Mouse (Mus musculus) sigmoid colon, adult 10 weeks (tissue): ENCODE results near the gene Stat5a. TPM values are rescaled to one million over a fixed set of nuclear protein-coding genes. Genes with fewer than 3 reads are reported as not detected.

Experiments
- polyA plus RNA-seq: library from polyadenylated mRNA; stranded (reverse); fragments of 350-450 nt; fragmentation: Illumina TruSeq; extraction: RNeasy Lipid Tissue Mini Kit (QIAGEN cat#74804); gene quantifications from one replicate; pipeline ENCODE4 v1.2.3, GENCODE M21; 2014; ENCODE audit warnings: low read depth, low replicate concordance

Stat5a gene
- polyA plus RNA-seq: 1.9 TPM

DNA sequence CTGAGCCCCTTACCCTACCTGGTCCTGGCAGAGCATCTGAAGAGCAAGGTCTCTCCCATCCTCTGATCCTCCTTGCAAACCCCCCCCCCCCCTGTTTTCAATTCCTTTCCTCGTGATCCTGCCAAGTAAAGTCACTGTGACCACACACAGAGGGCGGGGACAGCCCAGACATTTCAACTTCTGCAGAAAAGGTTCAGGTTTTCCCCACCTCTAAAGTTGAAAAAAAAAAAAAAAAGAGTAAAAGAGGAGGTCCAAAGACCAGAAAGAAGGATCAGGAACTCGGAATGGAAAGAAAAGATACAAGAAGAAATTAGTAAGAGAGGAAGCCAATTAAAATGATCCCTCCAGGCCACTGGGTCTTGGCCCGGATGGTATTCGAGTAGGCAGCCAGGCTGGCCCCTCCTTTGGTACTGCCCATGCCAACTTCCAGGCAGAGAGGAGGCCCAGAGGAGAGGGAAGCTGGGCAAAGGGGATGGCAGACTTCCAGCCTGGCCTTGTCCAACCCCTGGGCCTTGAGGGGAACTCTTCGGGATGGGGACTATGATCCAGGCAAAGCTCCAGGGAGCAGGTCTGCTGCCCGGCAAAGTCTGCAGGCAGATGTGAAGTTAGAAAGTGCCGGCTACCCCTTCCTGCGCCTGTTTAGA, at the start of gene Stat5a:
Gene Stat5a, plus strand, starts transcription at position 417 of the 644 bp plus-strand sequence.

DNA sequence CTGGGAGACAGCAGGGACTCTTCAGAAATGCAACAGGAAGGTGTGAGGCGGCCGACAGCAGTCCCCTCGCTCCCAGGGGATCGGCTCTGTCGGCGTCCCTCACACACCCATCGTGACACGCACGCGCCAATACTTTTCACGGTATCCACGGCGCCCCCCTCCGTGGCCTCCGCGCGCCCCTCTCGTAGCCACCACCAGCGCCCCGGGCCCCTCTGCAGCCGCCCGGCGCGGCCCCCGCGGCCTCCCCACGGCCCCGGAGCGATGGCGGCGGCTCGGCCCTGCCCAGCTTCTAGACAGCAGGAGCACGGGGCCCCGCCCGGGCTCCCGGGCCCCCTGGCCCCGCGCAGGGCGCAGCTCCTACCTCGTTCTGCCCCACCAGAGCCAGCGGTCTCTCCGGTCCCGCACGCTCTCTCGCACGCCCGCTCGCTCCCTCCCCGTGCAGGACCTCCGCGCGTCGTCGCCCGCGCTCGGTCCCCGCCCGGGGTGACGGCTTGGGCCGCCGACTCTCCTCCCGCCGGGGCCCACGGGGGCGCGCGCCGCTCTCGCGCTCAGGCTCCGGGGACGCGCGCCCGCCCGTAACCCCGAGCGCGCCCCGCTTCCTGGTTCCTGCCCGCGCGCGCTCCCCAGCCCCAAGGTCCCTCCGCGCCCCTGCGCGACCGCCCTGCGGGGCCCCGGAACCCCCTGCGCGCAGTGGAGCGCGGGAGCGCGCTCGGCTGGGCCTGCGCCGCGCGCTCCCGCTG, 8.9 kb upstream of the Stat5a start, which contains the start of gene Stat5b:
Gene Stat5b, minus strand, starts transcription at position 687 of the 740 bp plus-strand sequence.

Other genes starting within 250 kb of the Stat5a start
- 7.5 TPM for gene Nkiras2, start 240.1 kb upstream of the Stat5a start, polyA plus RNA-seq
- 227 TPM for gene Dnajc7, start 239.2 kb upstream of the Stat5a start, polyA plus RNA-seq
- not detected for gene Zfp385c, start 166.9 kb upstream of the Stat5a start, polyA plus RNA-seq
- gene Dhx58, start 155.1 kb upstream of the Stat5a start, polyA plus RNA-seq: 4.0 TPM
- gene Kat2a, start 146.9 kb upstream of the Stat5a start, polyA plus RNA-seq: 1.7 TPM
- gene Hspb9, start 145.5 kb upstream of the Stat5a start, polyA plus RNA-seq: not detected
- gene Rab5c, start 121.1 kb upstream of the Stat5a start, polyA plus RNA-seq: 39.2 TPM
- gene Kcnh4, start 99.4 kb upstream of the Stat5a start, polyA plus RNA-seq: not detected
- gene Hcrt, start 96.4 kb upstream of the Stat5a start, polyA plus RNA-seq: not detected
- gene Ghdc, start 88.4 kb upstream of the Stat5a start, polyA plus RNA-seq: 1.7 TPM
- 4.0 TPM for gene Stat5b, start 8.6 kb upstream of the Stat5a start, polyA plus RNA-seq
- 28.1 TPM for gene Stat3, start 80.2 kb downstream of the Stat5a start, polyA plus RNA-seq
- 61.3 TPM for gene Cavin1, start 111.5 kb downstream of the Stat5a start, polyA plus RNA-seq
- 69.0 TPM for gene Atp6v0a1, start 150.1 kb downstream of the Stat5a start, polyA plus RNA-seq
- gene Naglu, start 210.7 kb downstream of the Stat5a start, polyA plus RNA-seq: 0.47 TPM
- gene Hsd17b1, start 219.1 kb downstream of the Stat5a start, polyA plus RNA-seq: not detected
- 2.2 TPM for gene Coasy, start 223.2 kb downstream of the Stat5a start, polyA plus RNA-seq
- gene Mlx, start 227.9 kb downstream of the Stat5a start, polyA plus RNA-seq: 98.1 TPM
- 0.88 TPM for gene Psmc3ip, start 236.1 kb downstream of the Stat5a start, polyA plus RNA-seq